Mouse (Mus musculus) midbrain, embryonic 14.5 days (tissue): ENCODE measurements at regions not wholly inside any gene's neighbourhood (a gene's known extent, or its start where the extent isn't known, plus 50 kb on each side); places are given as distances from the start of the nearest gene placed in this dataset.

Experiments used
- ATAC-seq: fragments of 200-750 bp; cut with Nextera tagmentation; 2 replicates; pipeline ENCODE4 v1.8.0; 2017; ENCODE audit warnings: moderate number of reproducible peaks, moderate library complexity; ENCODE audit not compliant: low FRiP score, low TSS enrichment
- DNase-seq: peaks from one replicate; pipeline ENCODE4 v3.0.0-alpha.2; 2015
- H3K27ac ChIP-seq: fragments of 300-500 bp; sonication (generic); replicated peaks from 2 replicates; pipeline ENCODE4 v1.5.1; 2014; ENCODE audit warnings: mild to moderate bottlenecking, low read depth, low read length, moderate library complexity
- H3K27me3 ChIP-seq: fragments of 300-500 bp; sonication (generic); 2 replicates; pipeline ENCODE4 v1.6.1; 2014; ENCODE audit warnings: low read length, control low read depth, mixed read lengths; ENCODE audit not compliant: control insufficient read depth, insufficient read depth
- H3K36me3 ChIP-seq: fragments of 300-500 bp; sonication (generic); 2 replicates; pipeline ENCODE4 v1.6.1; 2014; ENCODE audit warnings: low read length, control low read depth; ENCODE audit not compliant: control insufficient read depth, insufficient read depth
- H3K4me1 ChIP-seq: fragments of 300-500 bp; sonication (generic); 2 replicates; pipeline ENCODE4 v1.6.1; 2014; ENCODE audit warnings: mild to moderate bottlenecking, antibody characterized with exemption, low read length, control low read depth; ENCODE audit not compliant: control insufficient read depth, insufficient read depth
- H3K4me2 ChIP-seq: fragments of 300-500 bp; sonication (generic); 2 replicates; pipeline ENCODE4 v1.6.1; 2014; ENCODE audit warnings: mild to moderate bottlenecking, low read length, moderate library complexity
- H3K4me3 ChIP-seq: fragments of 300-500 bp; sonication (generic); replicated peaks from 2 replicates; pipeline ENCODE4 v1.5.1; 2014; ENCODE audit warnings: low read depth, low read length
- H3K9ac ChIP-seq: fragments of 300-500 bp; sonication (generic); replicated peaks from 2 replicates; pipeline ENCODE4 v1.6.1; 2014; ENCODE audit warnings: mild to moderate bottlenecking, low read length, moderate library complexity
- H3K9me3 ChIP-seq: fragments of 300-500 bp; sonication (generic); 2 replicates; pipeline ENCODE4 v1.6.1; 2016; ENCODE audit warnings: low read length, control low read depth, mixed read lengths; ENCODE audit not compliant: control insufficient read depth
- WGBS: fragments of 180-500 bp; shearing (Covaris S2); extraction: QIAGEN DNeasy Blood & Tissue Kit; methylation state at CpG from one replicate; pipeline ENCODE4 v1.1.7; 2014; 5-methylcytosine and 5-hydroxymethylcytosine counted together

GRCm38 (mm10) chr19:15217387-15217786, 619.5 kb upstream of the Tle4 start:
- WGBS, result 89% methylated on average over 3 of the region's 3 CpGs
- DNase-seq (no peak), ATAC-seq (no peak)
- Histone ChIP-seq H3K4me2 (no peak overlapping the region), H3K4me3 (no peak overlapping the region), H3K4me1 (no peaks in the 10 kb centered on the region), H3K27ac (no peak overlapping the region), H3K9me3 (no peaks in the 10 kb centered on the region), H3K27me3 (no peaks in the 10 kb centered on the region), H3K9ac (no peak overlapping the region), H3K36me3 (no peaks in the 10 kb centered on the region)

- Histone ChIP-seq H3K4me2 (no peak overlapping the region), H3K4me1 (no peaks in the 10 kb centered on the region), H3K27me3 (no peaks in the 10 kb centered on the region), H3K9me3 (no peaks in the 10 kb centered on the region), H3K4me3 (no peak overlapping the region), H3K36me3 (no peaks in the 10 kb centered on the region), H3K9ac (no peak overlapping the region), H3K27ac (no peak overlapping the region)
- no peak for ATAC-seq
- no peak for DNase-seq
- WGBS, result 80% methylated on average over 3 of the region's 3 CpGs
Observed at GRCm38 (mm10) chr19:15214651-15215050, 616.8 kb upstream of the Tle4 start.

GRCm38 (mm10) chr19:15212881-15213280, 615.0 kb upstream of the Tle4 start:
- Histone ChIP-seq H3K4me2 (no peak overlapping the region), H3K4me1 (no peaks in the 10 kb centered on the region), H3K9ac (no peak overlapping the region), H3K4me3 (no peak overlapping the region), H3K27ac (no peak overlapping the region), H3K27me3 (no peaks in the 10 kb centered on the region), H3K36me3 (no peaks in the 10 kb centered on the region), H3K9me3 (no peaks in the 10 kb centered on the region)
- no peak for DNase-seq
- WGBS, result 33% methylated on average over 5 of the region's 5 CpGs
- no peak for ATAC-seq

- DNase-seq (no peak), ATAC-seq (no peak)
- Histone ChIP-seq H3K4me2 (no peak overlapping the region), H3K9me3 (no peaks in the 10 kb centered on the region), H3K4me1 (peaks cover 15% of the 10 kb centered on the region), H3K27me3 (no peaks in the 10 kb centered on the region), H3K4me3 (no peak overlapping the region), H3K9ac (no peak overlapping the region), H3K36me3 (no peaks in the 10 kb centered on the region), H3K27ac (no peak overlapping the region)
- 94% methylated on average over 1 of the region's 1 CpGs for WGBS
Observed at GRCm38 (mm10) chr19:15203039-15203438, 605.2 kb upstream of the Tle4 start.

- Histone ChIP-seq H3K9me3 (no peaks in the 10 kb centered on the region), H3K27ac (peak overlapping the region; percentile 21), H3K4me3 (no peak overlapping the region), H3K36me3 (no peaks in the 10 kb centered on the region), H3K4me2 (no peak overlapping the region), H3K27me3 (no peaks in the 10 kb centered on the region), H3K4me1 (peaks cover 15% of the 10 kb centered on the region), H3K9ac (no peak overlapping the region)
- WGBS, result 5% methylated on average over 3 of the region's 3 CpGs
- DNase-seq (peak; percentile 70), ATAC-seq (no peak)
Observed at GRCm38 (mm10) chr19:15201262-15201661, 603.4 kb upstream of the Tle4 start.

- Histone ChIP-seq H3K4me1 (peaks cover 15% of the 10 kb centered on the region), H3K27ac (peak overlapping the region; percentile 21), H3K9ac (no peak overlapping the region), H3K36me3 (no peaks in the 10 kb centered on the region), H3K9me3 (no peaks in the 10 kb centered on the region), H3K4me2 (no peak overlapping the region), H3K4me3 (no peak overlapping the region), H3K27me3 (no peaks in the 10 kb centered on the region)
- DNase-seq (peak; percentile 26), ATAC-seq (no peak)
- 49% methylated on average over 4 of the region's 4 CpGs for WGBS
Observed at GRCm38 (mm10) chr19:15200792-15201191, 602.9 kb upstream of the Tle4 start.

GRCm38 (mm10) chr19:15200361-15200760, 602.5 kb upstream of the Tle4 start:
- no peak for ATAC-seq

GRCm38 (mm10) chr19:15199692-15200091, 601.8 kb upstream of the Tle4 start:
- Histone ChIP-seq H3K27ac (no peak overlapping the region), H3K27me3 (no peaks in the 10 kb centered on the region), H3K36me3 (no peaks in the 10 kb centered on the region), H3K4me3 (no peak overlapping the region), H3K9ac (no peak overlapping the region), H3K4me2 (no peak overlapping the region), H3K9me3 (no peaks in the 10 kb centered on the region), H3K4me1 (peaks cover 15% of the 10 kb centered on the region)
- ATAC-seq (no peak), DNase-seq (no peak)
- 19% methylated on average over 1 of the region's 1 CpGs for WGBS

More at GRCm38 (mm10) chr19:15200361-15200760, 602.5 kb upstream of the Tle4 start:
- Histone ChIP-seq H3K4me1 (peaks cover 15% of the 10 kb centered on the region), H3K27ac (peak overlapping the region; percentile 21; the same call in 1 of the 2 replicates), H3K27me3 (no peaks in the 10 kb centered on the region), H3K36me3 (no peaks in the 10 kb centered on the region), H3K4me3 (no peak overlapping the region), H3K9me3 (no peaks in the 10 kb centered on the region), H3K9ac (no peak overlapping the region), H3K4me2 (no peak overlapping the region)
- no peak for DNase-seq
- WGBS, result 9% methylated on average over 2 of the region's 2 CpGs

GRCm38 (mm10) chr19:15175221-15175620, 577.4 kb upstream of the Tle4 start:
- H3K27ac ChIP-seq, result no peak overlapping the region
- ATAC-seq (no peak), DNase-seq (no peak)
- H3K4me2 ChIP-seq, result no peak overlapping the region
- H3K9me3 ChIP-seq, result 0 out of 2 replicates have a peak, but pooled peaks cover 7% of the 10 kb centered on the region
- H3K9ac ChIP-seq, result no peak overlapping the region
- no peak overlapping the region for H3K4me3 ChIP-seq
- no peaks in the 10 kb centered on the region for H3K36me3 ChIP-seq
- no peaks in the 10 kb centered on the region for H3K4me1 ChIP-seq
- H3K27me3 ChIP-seq, result no peaks in the 10 kb centered on the region
